Mouse (Mus musculus): ENCODE measurements at regions not wholly inside any gene's neighbourhood (a gene's known extent, or its start where the extent isn't known, plus 50 kb on each side); places are given as distances from the start of the nearest gene placed in this dataset.

DNA sequence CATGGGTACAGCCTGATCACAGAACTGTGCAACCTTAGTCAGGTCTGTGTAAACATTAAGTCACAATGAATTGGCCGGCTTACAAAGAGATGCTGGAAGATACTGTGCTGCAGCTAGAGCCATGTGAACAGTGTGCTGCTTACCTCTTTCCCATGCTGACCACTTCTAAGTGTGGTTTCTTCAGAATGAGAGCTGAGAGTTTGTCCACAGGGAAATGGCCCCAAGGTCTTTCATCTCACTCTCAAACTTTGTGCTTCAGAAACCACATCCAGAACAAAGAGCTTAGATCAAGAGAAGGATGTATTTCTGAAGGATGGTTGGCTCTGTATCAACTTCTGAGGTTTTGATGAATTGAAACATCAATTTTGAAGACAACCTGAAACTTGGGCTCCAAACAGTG, 165.7 kb downstream of the Lrrc3b start:
- H3K4me1 ChIP-seq (replicated peaks), result no peaks in the 10 kb centered on the region
- no peaks in the 10 kb centered on the region for H3K36me3 ChIP-seq
- DNase-seq (ENCODE audit: low spot score), result no peak
- H3K4me3 ChIP-seq, result no peak overlapping the region
- H3K27ac ChIP-seq, result no peak overlapping the region
- H3K9me3 ChIP-seq, result no peaks in the 10 kb centered on the region
- H3K27me3 ChIP-seq (ENCODE audit: insufficient read depth, poor library complexity, severe bottlenecking), result no peaks in the 10 kb centered on the region
- 76% methylated on average over 1 of the region's 1 CpGs for WGBS

- no peak overlapping the region for H3K27ac ChIP-seq
- no peaks in the 10 kb centered on the region for H3K4me1 ChIP-seq (replicated peaks)
- DNase-seq (ENCODE audit: low spot score), result no peak
- H3K4me3 ChIP-seq, result no peak overlapping the region
- no peaks in the 10 kb centered on the region for H3K27me3 ChIP-seq (ENCODE audit: insufficient read depth, poor library complexity, severe bottlenecking)
- no peaks in the 10 kb centered on the region for H3K36me3 ChIP-seq
- 87% methylated on average over 1 of the region's 1 CpGs for WGBS
- no peaks in the 10 kb centered on the region for H3K9me3 ChIP-seq
Observed at GRCm38 (mm10) chr14:15272364-15272763, 166.4 kb downstream of the Lrrc3b start.

- H3K4me1 ChIP-seq (replicated peaks), result no peaks in the 10 kb centered on the region
- no peaks in the 10 kb centered on the region for H3K36me3 ChIP-seq
- DNase-seq (ENCODE audit: low spot score), result peak; percentile 15
- no peak overlapping the region for H3K27ac ChIP-seq
- no peaks in the 10 kb centered on the region; the same call in 1 of the 2 replicates for H3K9me3 ChIP-seq
- H3K4me3 ChIP-seq, result no peak overlapping the region
- 82% methylated on average over 1 of the region's 1 CpGs for WGBS
- no peaks in the 10 kb centered on the region for H3K27me3 ChIP-seq (ENCODE audit: insufficient read depth, poor library complexity, severe bottlenecking)
Observed at GRCm38 (mm10) chr14:15266287-15266686, 172.5 kb downstream of the Lrrc3b start.

- Histone ChIP-seq H3K27me3 (ENCODE audit: insufficient read depth, poor library complexity, severe bottlenecking) (no peaks in the 10 kb centered on the region), H3K4me3 (no peak overlapping the region), H3K9me3 (no peaks in the 10 kb centered on the region; the same call in 1 of the 2 replicates), H3K27ac (no peak overlapping the region), H3K36me3 (no peaks in the 10 kb centered on the region), H3K4me1 (replicated peaks) (no peaks in the 10 kb centered on the region)
- DNase-seq (ENCODE audit: low spot score), result no peak
- WGBS, result 81% methylated on average over 2 of the region's 2 CpGs
Observed at GRCm38 (mm10) chr14:15262996-15263395, 175.8 kb downstream of the Lrrc3b start.

DNA sequence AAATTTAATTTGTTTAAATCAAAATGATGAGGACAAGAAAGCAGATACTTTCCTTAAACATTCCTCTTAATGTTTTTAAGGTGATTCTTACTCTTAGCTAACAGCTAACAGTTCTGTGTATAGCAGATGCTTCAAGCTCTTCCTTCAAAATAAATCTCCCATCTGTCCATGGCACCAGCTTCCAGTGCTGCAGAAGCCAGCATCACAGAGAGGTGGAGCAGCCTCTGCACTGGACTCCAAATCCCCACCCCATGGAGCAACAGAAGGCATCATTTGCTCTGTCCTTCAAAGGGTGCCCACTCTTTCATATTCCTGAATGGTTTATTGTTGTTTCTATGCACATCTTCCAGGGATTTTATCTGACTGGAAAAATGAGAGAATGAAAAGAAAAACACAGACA, 183.1 kb downstream of the Lrrc3b start:
- H3K36me3 ChIP-seq, result no peaks in the 10 kb centered on the region
- no peak for DNase-seq (ENCODE audit: low spot score)
- no peak overlapping the region for H3K27ac ChIP-seq
- 0 out of 2 replicates have a peak, but pooled peaks cover 5% of the 10 kb centered on the region for H3K9me3 ChIP-seq
- no peaks in the 10 kb centered on the region for H3K27me3 ChIP-seq (ENCODE audit: insufficient read depth, poor library complexity, severe bottlenecking)
- no peak overlapping the region for H3K4me3 ChIP-seq
- H3K4me1 ChIP-seq (replicated peaks), result no peaks in the 10 kb centered on the region

GRCm38 (mm10) chr14:15205626-15206025, 233.2 kb downstream of the Lrrc3b start:
- 75% methylated on average over 2 of the region's 2 CpGs for WGBS
- Histone ChIP-seq H3K27me3 (ENCODE audit: insufficient read depth, poor library complexity, severe bottlenecking) (no peaks in the 10 kb centered on the region), H3K27ac (no peak overlapping the region), H3K4me1 (replicated peaks) (no peaks in the 10 kb centered on the region), H3K4me3 (no peak overlapping the region), H3K9me3 (no peaks in the 10 kb centered on the region), H3K36me3 (no peaks in the 10 kb centered on the region)
- no peak for DNase-seq (ENCODE audit: low spot score)

- Histone ChIP-seq H3K27ac (no peak overlapping the region), H3K9me3 (no peaks in the 10 kb centered on the region), H3K36me3 (no peaks in the 10 kb centered on the region), H3K4me3 (no peak overlapping the region), H3K27me3 (ENCODE audit: insufficient read depth, poor library complexity, severe bottlenecking) (no peaks in the 10 kb centered on the region), H3K4me1 (replicated peaks) (no peaks in the 10 kb centered on the region)
- DNase-seq (ENCODE audit: low spot score), result no peak
- WGBS, result 69% methylated on average over 3 of the region's 3 CpGs
Observed at GRCm38 (mm10) chr14:15204284-15204683, 234.5 kb downstream of the Lrrc3b start.
